Mouse (Mus musculus): Measurements from ENCODE around the gene Zfp260.

The Zfp260 gene

GRCm38 (mm10) chr7:30129900-30130299 lies 35.3 kb downstream of the Zfp260 start:
- DNase-seq = no peak

GRCm38 (mm10) chr7:30132396-30132795 lies 37.8 kb downstream of the Zfp260 start:
- no peak for DNase-seq

- DNase-seq = no peak
These were observed 42.2 kb downstream of the Zfp260 start for GRCm38 (mm10) chr7:30136826-30137225.

- DNase-seq = no peak
These were observed 48.6 kb downstream of the Zfp260 start for GRCm38 (mm10) chr7:30143170-30143554.

GRCm38 (mm10) chr7:30143555-30144209 lies 49.1 kb downstream of the Zfp260 start:
- peak; percentile 69 for DNase-seq

- no peak for DNase-seq
These were observed 52.4 kb downstream of the Zfp260 start for GRCm38 (mm10) chr7:30147011-30147410.

GRCm38 (mm10) chr7:30154040-30154439 lies 59.5 kb downstream of the Zfp260 start:
- DNase-seq = no peak

GRCm38 (mm10) chr7:30155507-30155906 lies 60.9 kb downstream of the Zfp260 start:
- no peak for DNase-seq
